Mouse (Mus musculus) midbrain, postnatal 0 days (tissue): ENCODE measurements around the gene Ppa1. TPM values are rescaled to one million over a fixed set of nuclear protein-coding genes. Genes with fewer than 3 reads are reported as not detected.

Experiments used
- ATAC-seq: fragments of 200-750 bp; cut with Nextera tagmentation; 2 replicates; pipeline ENCODE4 v1.8.0; 2017; ENCODE audit warnings: moderate number of reproducible peaks, mild to moderate bottlenecking, moderate TSS enrichment, moderate library complexity; ENCODE audit not compliant: low FRiP score
- DNase-seq: peaks from one replicate; pipeline ENCODE4 v3.0.0-alpha.2; 2015; ENCODE audit warnings: low spot score
- H3K27ac ChIP-seq: fragments of 300-500 bp; sonication (generic); 2 replicates; pipeline ENCODE4 v1.5.1; 2014; ENCODE audit warnings: low read depth, mild to moderate bottlenecking, low read length, mixed read lengths
- H3K27me3 ChIP-seq: fragments of 300-500 bp; sonication (generic); 2 replicates; pipeline ENCODE4 v1.6.1; 2014; ENCODE audit warnings: low read length, control low read depth, mixed read lengths; ENCODE audit not compliant: insufficient read depth
- H3K36me3 ChIP-seq: fragments of 300-500 bp; sonication (generic); 2 replicates; pipeline ENCODE4 v1.6.1; 2014; ENCODE audit warnings: low read length, control low read depth, mixed read lengths; ENCODE audit not compliant: insufficient read depth
- H3K4me1 ChIP-seq: fragments of 300-500 bp; sonication (generic); 2 replicates; pipeline ENCODE4 v1.6.1; 2014; ENCODE audit warnings: mild to moderate bottlenecking, control low read depth, antibody characterized with exemption, low read length, mixed read lengths; ENCODE audit not compliant: insufficient read depth
- H3K4me2 ChIP-seq: fragments of 300-500 bp; sonication (generic); 2 replicates; pipeline ENCODE4 v1.6.1; 2014; ENCODE audit warnings: low read depth, mild to moderate bottlenecking, low read length, mixed read lengths; ENCODE audit not compliant: poor library complexity, severe bottlenecking
- H3K4me3 ChIP-seq: fragments of 300-500 bp; sonication (generic); 2 replicates; pipeline ENCODE4 v1.5.1; 2014; ENCODE audit warnings: low read depth, mild to moderate bottlenecking, low read length, moderate library complexity
- H3K9ac ChIP-seq: fragments of 300-500 bp; sonication (generic); replicated peaks from 2 replicates; pipeline ENCODE4 v1.6.1; 2014; ENCODE audit warnings: mild to moderate bottlenecking, low read length, moderate library complexity, mixed read lengths; ENCODE audit not compliant: poor library complexity, severe bottlenecking
- H3K9me3 ChIP-seq: fragments of 300-500 bp; sonication (generic); 2 replicates; pipeline ENCODE4 v1.6.1; 2016; ENCODE audit warnings: low read length, control low read depth
- CTCF ChIP-seq: IDR thresholded peaks from 2 replicates; pipeline ENCODE4 v1.5.1; 2016; ENCODE audit warnings: antibody characterized with exemption, mild to moderate bottlenecking
- WGBS: fragments of 180-500 bp; shearing (Covaris S2); extraction: QIAGEN DNeasy Blood & Tissue Kit; methylation state at CpG from one replicate; pipeline ENCODE4 v1.1.7; 2014; 5-methylcytosine and 5-hydroxymethylcytosine counted together
- polyA plus RNA-seq: library from polyadenylated mRNA; unstranded; fragments of >200 nt; fragmentation: Nextera tagmentation; extraction: Ambion mirVana; gene quantifications from 2 replicates; pipeline ENCODE4 v1.2.1, GENCODE M21; 2015
- total RNA-seq: library from RNA; depleted of rRNA; stranded (reverse); fragments of >200 nt; gene quantifications from 2 replicates; pipeline ENCODE4 v1.2.3, GENCODE M21; 2014

Ppa1 gene
- total and polyA plus RNA-seq, 2 experiments from 2014 or later: 111 to 172 TPM

- no peak overlapping the region for H3K9ac ChIP-seq
- DNase-seq: no peak
- H3K4me1 ChIP-seq: no peaks in the 10 kb centered on the region
- H3K27ac ChIP-seq: no peak overlapping the region
- no peak overlapping the region for H3K4me2 ChIP-seq
- no peak for TF ChIP-seq CTCF
- H3K36me3 ChIP-seq: peaks cover 35% of the 10 kb centered on the region
- 85% methylated on average over 3 of the region's 3 CpGs for WGBS
- no peak for ATAC-seq
- no peak overlapping the region for H3K4me3 ChIP-seq
- no peaks in the 10 kb centered on the region for H3K27me3 ChIP-seq
- H3K9me3 ChIP-seq: no peaks in the 10 kb centered on the region
Observed at GRCm38 (mm10) chr10:61675935-61676334, 27.6 kb downstream of the Ppa1 start.

- TF ChIP-seq CTCF: no peak
- Histone ChIP-seq H3K36me3 (peaks cover 8% of the 10 kb centered on the region), H3K9me3 (no peaks in the 10 kb centered on the region), H3K4me3 (peak overlapping the region; percentile 92), H3K4me1 (peaks cover 3% of the 10 kb centered on the region; the same call in 1 of the 2 replicates), H3K4me2 (peak overlapping the region; percentile 78), H3K9ac (peak overlapping the region; percentile 90), H3K27me3 (no peaks in the 10 kb centered on the region), H3K27ac (peak overlapping the region; percentile 40; the same call in 1 of the 2 replicates)
- no peak for DNase-seq
- 33% methylated on average over 9 of the region's 9 CpGs for WGBS
- no peak; the same call in 1 of the 2 replicates for ATAC-seq
Observed at GRCm38 (mm10) chr10:61679545-61679944, 31.2 kb downstream of the Ppa1 start.

GRCm38 (mm10) chr10:61680015-61680913, 31.9 kb downstream of the Ppa1 start, which contains the start of gene Sar1a:
TSS of gene Sar1a (plus strand) at chr10:61680299.
- H3K27me3 ChIP-seq: no peaks in the 10 kb centered on the region
- WGBS: under 1% methylated on average over 62 of the region's 84 CpGs
- peak within 1 kb of the TSS; percentile 92 for H3K4me3 ChIP-seq
- peak within 1 kb of the TSS; percentile 83 for H3K27ac ChIP-seq
- no peaks in the 10 kb centered on the region for H3K9me3 ChIP-seq
- H3K4me1 ChIP-seq: peaks cover 3% of the 10 kb centered on the region; the same call in 1 of the 2 replicates
- peak within 1 kb of the TSS; percentile 78 for H3K4me2 ChIP-seq
- peak within 1 kb of the TSS; percentile 90 for H3K9ac ChIP-seq
- ATAC-seq (peak; percentile 100), DNase-seq (peak; percentile 98)
- no peak for TF ChIP-seq CTCF
- H3K36me3 ChIP-seq: peaks cover 7% of the 10 kb centered on the region

- 91% methylated on average over 8 of the region's 8 CpGs for WGBS
- DNase-seq: no peak
- no peaks in the 10 kb centered on the region for H3K4me1 ChIP-seq
- ATAC-seq: no peak
- H3K36me3 ChIP-seq: peaks cover 61% of the 10 kb centered on the region
- no peaks in the 10 kb centered on the region for H3K27me3 ChIP-seq
- TF ChIP-seq CTCF: no peak
- H3K9ac ChIP-seq: no peak overlapping the region
- H3K27ac ChIP-seq: no peak overlapping the region
- no peaks in the 10 kb centered on the region for H3K9me3 ChIP-seq
- H3K4me3 ChIP-seq: no peak overlapping the region
- no peak overlapping the region for H3K4me2 ChIP-seq
Observed at GRCm38 (mm10) chr10:61689405-61689804, 41.1 kb downstream of the Ppa1 start.

- 76% methylated on average over 4 of the region's 4 CpGs for whole genome bisulfite sequencing
- DNase-seq (no peak), ATAC-seq (no peak)
- no peak overlapping the region for H3K4me3 ChIP-seq
- H3K27me3 ChIP-seq: no peaks in the 10 kb centered on the region
- peaks cover 43% of the 10 kb centered on the region for H3K36me3 ChIP-seq
- H3K4me1 ChIP-seq: peaks cover 14% of the 10 kb centered on the region
- TF ChIP-seq CTCF: no peak
- no peaks in the 10 kb centered on the region for H3K9me3 ChIP-seq
- no peak overlapping the region for H3K27ac ChIP-seq
- H3K4me2 ChIP-seq: no peak overlapping the region
- no peak overlapping the region for H3K9ac ChIP-seq
Observed at GRCm38 (mm10) chr10:61693563-61693962, 45.2 kb downstream of the Ppa1 start.
